Mouse (Mus musculus): ENCODE data around the gene 2410015M20Rik. TPM values are rescaled to one million over a fixed set of nuclear protein-coding genes. Genes with fewer than 3 reads are reported as not detected.

Gene 2410015M20Rik
- polyA plus RNA-seq, 1 experiment from 2014 or later: 361 TPM

DNA sequence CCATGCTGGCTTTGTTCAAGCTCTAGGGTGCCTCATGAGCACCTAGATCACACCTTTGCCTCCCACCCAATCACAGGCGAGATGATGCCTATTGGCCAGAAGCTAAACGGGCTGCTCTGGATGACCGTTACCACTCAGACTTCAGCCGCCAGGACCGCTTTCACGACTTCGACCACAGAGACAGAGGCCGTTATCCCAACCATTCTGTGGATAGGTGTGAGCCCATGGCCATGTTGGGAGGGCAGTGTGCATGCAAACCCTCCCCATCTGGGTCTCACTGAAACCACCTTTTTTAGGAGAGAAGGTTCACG, 5.5 kb downstream of the 2410015M20Rik start:
- no peak for ATAC-seq
- WGBS: 82% methylated on average over 9 of the region's 9 CpGs
- Histone ChIP-seq H3K9ac (ENCODE audit: low read depth, low read length) (no peak overlapping the region), H3K9me3 (ENCODE audit: control insufficient read depth) (no peaks in the 10 kb centered on the region), H3K4me3 (ENCODE audit: low read depth, low read length) (no peak overlapping the region), H3K27ac (ENCODE audit: low read depth, low read length) (no peak overlapping the region), H3K27me3 (replicated peaks; ENCODE audit: control insufficient read depth, insufficient read depth, low read length) (no peaks in the 10 kb centered on the region), H3K36me3 (ENCODE audit: control insufficient read depth, insufficient read depth) (peaks cover 85% of the 10 kb centered on the region), H3K4me1 (replicated peaks; ENCODE audit: control insufficient read depth, insufficient read depth, low read length) (no peaks in the 10 kb centered on the region), H3K4me2 (replicated peaks; ENCODE audit: low read depth) (no peak overlapping the region)
- TF ChIP-seq CTCF (IDR thresholded peaks at IDR 0.05; ENCODE audit: low read depth): no peak

DNA sequence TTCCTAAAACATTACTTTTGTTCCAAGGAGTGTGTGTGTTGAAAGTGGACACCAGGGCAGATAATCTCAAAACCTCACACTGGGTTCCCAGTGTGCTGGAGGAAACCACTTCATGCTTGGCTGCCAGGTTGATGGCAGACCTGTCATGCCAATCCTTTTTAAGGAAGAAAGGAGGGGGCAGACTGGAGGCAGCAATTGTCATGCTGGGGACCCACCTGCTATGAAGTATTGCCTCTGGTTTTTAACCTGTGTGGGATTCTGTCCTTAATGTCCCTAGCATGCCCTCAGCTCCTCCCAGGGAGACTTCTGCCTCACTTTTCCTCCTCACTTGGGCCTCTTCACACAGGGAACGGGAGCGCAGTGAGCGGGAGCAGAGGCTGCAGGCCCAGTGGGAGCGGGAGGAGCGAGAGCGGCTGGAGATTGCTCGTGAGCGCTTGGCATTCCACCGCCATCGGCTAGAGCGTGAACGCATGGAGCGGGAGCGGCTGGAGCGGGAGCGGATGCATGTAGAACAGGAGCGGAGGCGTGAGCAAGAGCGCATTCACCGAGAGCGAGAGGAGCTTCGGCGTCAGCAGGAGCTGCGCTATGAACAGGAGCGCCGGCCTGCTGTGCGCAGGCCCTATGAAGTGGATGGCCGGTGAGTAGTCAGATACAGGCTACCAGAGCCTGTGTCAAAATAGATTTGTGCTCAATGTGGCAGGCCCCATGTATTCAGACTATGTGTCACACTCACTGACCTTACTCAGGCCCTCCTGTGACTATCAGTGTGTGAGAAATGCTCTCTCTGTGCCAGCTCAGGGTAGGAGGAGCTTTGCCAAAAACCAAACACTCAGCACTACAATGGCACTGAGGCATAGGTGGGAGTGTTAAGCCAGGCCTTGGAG, 6.1 kb downstream of the 2410015M20Rik start:
- ATAC-seq: no peak
- Histone ChIP-seq H3K4me1 (replicated peaks; ENCODE audit: control insufficient read depth, insufficient read depth, low read length) (no peaks in the 10 kb centered on the region), H3K4me3 (ENCODE audit: low read depth, low read length) (no peak overlapping the region), H3K36me3 (ENCODE audit: control insufficient read depth, insufficient read depth) (peaks cover 85% of the 10 kb centered on the region), H3K27me3 (replicated peaks; ENCODE audit: control insufficient read depth, insufficient read depth, low read length) (no peaks in the 10 kb centered on the region), H3K9ac (ENCODE audit: low read depth, low read length) (no peak overlapping the region), H3K27ac (ENCODE audit: low read depth, low read length) (no peak overlapping the region; the same call in 1 of the 2 replicates), H3K4me2 (replicated peaks; ENCODE audit: low read depth) (no peak overlapping the region), H3K9me3 (ENCODE audit: control insufficient read depth) (no peaks in the 10 kb centered on the region)
- WGBS: 94% methylated on average over 28 of the region's 28 CpGs
- TF ChIP-seq CTCF (IDR thresholded peaks at IDR 0.05; ENCODE audit: low read depth): no peak

DNA sequence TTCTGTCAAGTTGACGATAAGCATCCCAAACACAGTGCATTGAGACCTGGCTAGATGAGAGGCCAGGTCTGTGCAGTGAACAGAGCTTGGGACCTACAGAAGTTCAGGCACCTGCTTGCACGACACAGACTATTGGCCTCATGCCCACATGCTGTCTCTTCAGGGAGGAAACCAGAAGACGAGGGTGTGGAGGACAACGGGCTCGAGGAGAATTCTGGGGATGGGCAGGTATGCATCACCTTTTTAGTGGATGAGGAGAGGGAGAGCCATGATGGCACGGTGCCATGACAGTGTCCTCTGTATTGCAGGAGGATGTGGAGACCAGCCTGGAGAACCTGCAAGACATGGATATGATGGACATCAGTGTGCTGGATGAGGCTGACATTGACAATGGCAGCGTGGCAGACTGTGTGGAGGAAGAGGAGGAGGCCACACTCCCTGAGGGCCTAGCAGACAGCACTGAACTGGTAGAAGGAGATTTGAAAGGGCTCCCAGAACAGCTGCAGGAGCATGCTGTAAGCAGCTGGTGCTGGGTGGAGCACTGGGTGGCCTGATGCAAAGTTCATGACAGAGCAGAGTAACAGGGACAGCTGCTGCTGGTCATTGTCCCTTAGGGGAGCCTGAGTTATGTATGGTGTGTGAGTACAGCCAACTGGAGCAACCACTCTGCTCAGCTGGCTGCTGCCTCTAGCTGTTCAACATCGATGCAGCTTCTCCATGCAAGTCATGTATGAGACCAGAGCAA, 15.9 kb downstream of the 2410015M20Rik start:
- ATAC-seq: no peak
- 81% methylated on average over 8 of the region's 8 CpGs for WGBS
- no peak overlapping the region for H3K4me2 ChIP-seq (replicated peaks; ENCODE audit: low read depth)
- no peaks in the 10 kb centered on the region for H3K27me3 ChIP-seq (replicated peaks; ENCODE audit: control insufficient read depth, insufficient read depth, low read length)
- no peak overlapping the region for H3K27ac ChIP-seq (ENCODE audit: low read depth, low read length)
- H3K36me3 ChIP-seq (ENCODE audit: control insufficient read depth, insufficient read depth): peaks cover 82% of the 10 kb centered on the region
- TF ChIP-seq CTCF (IDR thresholded peaks at IDR 0.05; ENCODE audit: low read depth): no peak
- H3K4me3 ChIP-seq (ENCODE audit: low read depth, low read length): no peak overlapping the region
- no peaks in the 10 kb centered on the region for H3K9me3 ChIP-seq (ENCODE audit: control insufficient read depth)
- no peaks in the 10 kb centered on the region for H3K4me1 ChIP-seq (replicated peaks; ENCODE audit: control insufficient read depth, insufficient read depth, low read length)
- H3K9ac ChIP-seq (ENCODE audit: low read depth, low read length): no peak overlapping the region

DNA sequence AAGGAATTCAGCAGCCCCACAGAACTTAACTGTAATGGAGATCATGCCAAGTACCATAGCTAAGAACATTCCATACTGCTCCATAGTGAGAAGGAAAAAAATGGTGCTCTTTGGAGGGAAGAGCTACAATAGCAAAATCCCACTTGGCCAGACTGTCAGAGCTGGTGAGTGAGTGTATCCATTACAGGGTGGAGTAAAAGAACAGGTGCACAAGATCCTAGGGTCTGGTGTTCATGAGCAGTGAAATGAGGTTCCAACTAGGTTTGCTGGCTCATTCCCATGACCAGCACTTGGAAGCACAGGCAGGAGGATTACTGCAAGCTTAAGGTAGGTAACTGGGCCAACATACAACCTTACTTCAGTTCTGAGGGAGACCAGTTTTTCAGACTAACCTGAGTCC, 17.0 kb downstream of the 2410015M20Rik start:
- Histone ChIP-seq H3K27ac (ENCODE audit: low read depth, low read length) (no peak overlapping the region; the same call in 1 of the 2 replicates), H3K9me3 (ENCODE audit: control insufficient read depth) (no peaks in the 10 kb centered on the region), H3K4me1 (replicated peaks; ENCODE audit: control insufficient read depth, insufficient read depth, low read length) (no peaks in the 10 kb centered on the region), H3K27me3 (replicated peaks; ENCODE audit: control insufficient read depth, insufficient read depth, low read length) (no peaks in the 10 kb centered on the region), H3K4me2 (replicated peaks; ENCODE audit: low read depth) (no peak overlapping the region), H3K9ac (ENCODE audit: low read depth, low read length) (no peak overlapping the region), H3K36me3 (ENCODE audit: control insufficient read depth, insufficient read depth) (peaks cover 85% of the 10 kb centered on the region), H3K4me3 (ENCODE audit: low read depth, low read length) (no peak overlapping the region)
- TF ChIP-seq CTCF (IDR thresholded peaks at IDR 0.05; ENCODE audit: low read depth): no peak
- ATAC-seq: no peak

DNA sequence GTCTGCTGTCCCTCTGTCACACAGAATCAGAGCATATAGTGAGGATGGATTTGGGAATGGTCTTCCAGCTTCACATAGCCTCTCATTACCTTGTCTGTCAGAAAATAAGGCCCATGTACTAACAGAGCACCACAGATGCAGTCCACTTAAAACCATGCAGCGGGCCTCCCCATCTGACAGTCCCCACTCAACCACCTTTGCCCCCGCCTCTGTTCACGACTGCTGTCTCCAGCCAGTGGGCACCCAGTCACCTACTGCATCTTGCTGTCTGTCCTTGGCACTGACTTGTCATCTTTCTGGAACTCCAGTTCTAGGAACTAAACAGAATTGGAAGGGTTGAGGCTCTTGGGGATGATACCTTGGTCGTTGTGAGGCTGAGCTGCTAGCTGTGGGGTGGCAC, 20.6 kb downstream of the 2410015M20Rik start:
- peaks cover 54% of the 10 kb centered on the region for H3K36me3 ChIP-seq (ENCODE audit: control insufficient read depth, insufficient read depth)
- TF ChIP-seq CTCF (IDR thresholded peaks at IDR 0.05; ENCODE audit: low read depth): no peak
- 95% methylated on average over 4 of the region's 4 CpGs for WGBS

DNA sequence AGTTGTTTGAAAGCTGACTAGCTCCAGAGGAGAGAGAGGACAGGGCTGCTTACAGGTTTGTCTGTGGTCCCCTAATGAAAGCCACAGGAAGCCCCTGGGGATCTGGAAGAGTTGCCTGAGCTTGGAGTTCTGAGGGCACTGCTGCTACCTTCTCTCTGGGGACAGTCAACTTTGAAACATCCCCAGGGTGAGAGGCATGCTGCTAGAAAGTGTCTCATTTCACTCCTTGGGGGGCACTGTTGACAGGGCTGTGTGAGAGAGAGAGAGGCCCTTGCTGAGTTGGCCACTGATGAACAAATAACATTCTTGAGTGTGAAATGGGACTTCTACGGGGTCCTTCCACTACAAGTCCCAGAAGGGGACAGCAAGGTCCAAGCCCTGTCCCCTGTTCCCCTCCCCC, 21.8 kb downstream of the 2410015M20Rik start:
- no peak for TF ChIP-seq CTCF (IDR thresholded peaks at IDR 0.05; ENCODE audit: low read depth)
- H3K4me3 ChIP-seq (ENCODE audit: low read depth, low read length): no peak overlapping the region
- H3K4me1 ChIP-seq (replicated peaks; ENCODE audit: control insufficient read depth, insufficient read depth, low read length): 0 out of 2 replicates have a peak, but pooled peaks cover 4% of the 10 kb centered on the region
- no peaks in the 10 kb centered on the region for H3K9me3 ChIP-seq (ENCODE audit: control insufficient read depth)
- H3K36me3 ChIP-seq (ENCODE audit: control insufficient read depth, insufficient read depth): peaks cover 45% of the 10 kb centered on the region
- no peak overlapping the region for H3K9ac ChIP-seq (ENCODE audit: low read depth, low read length)
- 80% methylated on average over 1 of the region's 1 CpGs for WGBS
- H3K27me3 ChIP-seq (replicated peaks; ENCODE audit: control insufficient read depth, insufficient read depth, low read length): no peaks in the 10 kb centered on the region
- ATAC-seq: no peak
- H3K4me2 ChIP-seq (replicated peaks; ENCODE audit: low read depth): no peak overlapping the region
- peak overlapping the region; percentile 54; the same call in 1 of the 2 replicates for H3K27ac ChIP-seq (ENCODE audit: low read depth, low read length)

More for the DNA sequence above, 20.6 kb downstream of the 2410015M20Rik start:
- Histone ChIP-seq H3K4me3 (ENCODE audit: low read depth, low read length) (no peak overlapping the region), H3K9me3 (ENCODE audit: control insufficient read depth) (no peaks in the 10 kb centered on the region), H3K27ac (ENCODE audit: low read depth, low read length) (no peak overlapping the region), H3K27me3 (replicated peaks; ENCODE audit: control insufficient read depth, insufficient read depth, low read length) (no peaks in the 10 kb centered on the region), H3K4me2 (replicated peaks; ENCODE audit: low read depth) (no peak overlapping the region), H3K9ac (ENCODE audit: low read depth, low read length) (no peak overlapping the region), H3K4me1 (replicated peaks; ENCODE audit: control insufficient read depth, insufficient read depth, low read length) (0 out of 2 replicates have a peak, but pooled peaks cover 4% of the 10 kb centered on the region)
- no peak for ATAC-seq

Data from intestine, postnatal 0 days (tissue).